Mouse (Mus musculus) monocyte, adult 5-6 weeks (primary cell): ENCODE measurements around the gene Disc1. TPM values are rescaled to one million over a fixed set of nuclear protein-coding genes. Genes with fewer than 3 reads are reported as not detected.

ENCODE experiments used
- ATAC-seq: fragments of 153-309, 156-312 bp; replicated peaks from 2 replicates; pipeline ENCODE4 v1.8.0; 2017; ENCODE audit warnings: mild to moderate bottlenecking; ENCODE audit not compliant: low TSS enrichment, insufficient number of reproducible peaks, severe bottlenecking, poor library complexity, low FRiP score
- total RNA-seq: library from RNA; stranded (forward); fragments of 200-1000, 200-491, 200-594 nt; gene quantifications from 3 replicates; pipeline ENCODE4 v1.2.3, GENCODE M21; 2017

Gene Disc1
- total RNA-seq, 1 experiment from 2014 or later: 3.9 TPM

GRCm38 (mm10) chr8:125230526-125231131 lies 176.6 kb downstream of the Disc1 start:
- ATAC-seq: no peak

DNA sequence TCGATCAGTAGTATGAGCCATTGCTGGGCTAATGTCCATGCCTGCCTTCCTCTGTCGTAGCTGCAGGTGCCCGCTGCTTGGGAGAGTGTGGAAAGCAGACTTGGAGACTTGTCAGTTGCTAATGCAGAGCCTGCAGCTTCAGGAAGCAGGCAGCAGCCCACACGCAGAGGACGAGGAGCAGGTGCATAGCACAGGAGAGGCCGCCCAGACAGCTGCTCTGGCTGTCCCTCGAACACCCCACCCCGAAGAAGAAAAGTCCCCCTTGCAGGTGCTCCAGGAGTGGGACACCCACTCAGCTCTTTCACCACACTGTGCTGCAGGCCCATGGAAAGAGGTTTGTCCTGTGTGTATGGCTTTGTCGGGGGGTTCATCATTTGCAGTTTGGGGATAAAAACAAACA lies 178.7 kb downstream of the Disc1 start:
- no peak for ATAC-seq

DNA sequence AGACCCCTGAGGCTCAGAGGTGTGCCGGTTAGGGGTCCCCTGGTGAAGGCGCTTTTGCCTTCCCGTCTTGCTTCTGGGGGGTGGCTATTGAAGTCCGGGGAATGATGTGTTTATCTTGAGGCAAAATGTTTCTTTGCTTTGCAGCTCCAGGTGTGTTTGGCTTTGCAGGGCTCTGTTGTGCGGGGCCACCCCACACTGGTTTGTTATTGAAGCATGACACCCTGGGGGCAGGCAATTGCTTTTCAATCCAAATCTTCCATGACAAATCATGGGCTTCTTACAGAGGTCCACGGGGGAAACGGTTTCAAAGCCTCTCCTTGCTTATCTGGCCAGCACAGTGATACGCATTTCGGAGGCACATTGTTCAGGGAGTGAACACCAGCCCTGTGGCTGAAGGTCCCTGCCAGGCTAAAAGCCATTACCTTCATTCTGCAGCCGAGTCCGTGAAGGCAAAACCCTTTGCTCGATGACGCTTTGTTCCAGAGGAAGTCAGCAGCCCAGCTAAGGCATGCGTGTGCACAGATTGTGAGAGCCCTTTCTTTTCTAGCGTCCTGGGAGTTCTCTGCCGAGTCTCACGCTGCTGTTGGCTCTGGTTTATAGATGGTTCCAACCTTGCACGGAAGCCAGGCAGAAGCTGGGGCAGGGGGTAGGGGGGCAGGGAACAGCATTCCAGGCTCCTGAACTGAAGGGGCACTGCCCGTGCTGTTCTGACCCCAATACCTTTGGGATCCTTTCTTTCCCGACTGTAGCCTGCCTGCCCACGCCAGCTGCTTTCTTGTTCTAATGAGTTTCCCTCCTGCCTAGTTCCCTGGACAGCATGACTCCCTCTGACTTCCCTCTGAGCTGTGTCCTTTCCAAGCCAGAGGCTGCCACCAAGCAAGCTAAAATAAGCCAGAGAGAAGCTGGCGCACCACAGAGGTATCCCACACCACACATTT lies 182.2 kb downstream of the Disc1 start:
- no peak for ATAC-seq

- ATAC-seq: no peak
Measured at GRCm38 (mm10) chr8:125240763-125241162, 186.8 kb downstream of the Disc1 start.

DNA sequence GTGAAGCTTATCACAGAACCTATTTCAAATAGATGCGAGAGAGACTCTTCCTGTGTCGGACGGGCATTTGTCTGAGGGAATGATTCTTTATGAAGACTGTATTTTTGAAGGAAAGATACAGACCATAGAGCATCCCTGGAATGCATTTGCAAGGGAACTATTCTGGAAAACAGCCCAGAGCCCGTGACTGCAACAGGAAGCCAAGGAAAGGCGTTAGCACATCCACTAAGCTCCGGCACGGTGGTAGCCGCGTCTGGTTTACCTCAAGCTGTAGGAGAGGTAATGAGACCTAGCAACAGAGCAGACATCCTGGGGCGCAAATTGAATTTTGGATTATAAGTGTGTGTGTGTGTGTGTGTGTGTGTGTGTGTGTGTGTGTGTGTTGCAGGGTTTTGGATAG lies 188.4 kb downstream of the Disc1 start:
- no peak for ATAC-seq

- no peak for ATAC-seq
Measured at GRCm38 (mm10) chr8:125242921-125243320, 188.9 kb downstream of the Disc1 start.

- ATAC-seq: no peak
Measured at GRCm38 (mm10) chr8:125246737-125247292, 192.8 kb downstream of the Disc1 start.

- ATAC-seq: no peak
Measured at GRCm38 (mm10) chr8:125247349-125247748, 193.4 kb downstream of the Disc1 start.

DNA sequence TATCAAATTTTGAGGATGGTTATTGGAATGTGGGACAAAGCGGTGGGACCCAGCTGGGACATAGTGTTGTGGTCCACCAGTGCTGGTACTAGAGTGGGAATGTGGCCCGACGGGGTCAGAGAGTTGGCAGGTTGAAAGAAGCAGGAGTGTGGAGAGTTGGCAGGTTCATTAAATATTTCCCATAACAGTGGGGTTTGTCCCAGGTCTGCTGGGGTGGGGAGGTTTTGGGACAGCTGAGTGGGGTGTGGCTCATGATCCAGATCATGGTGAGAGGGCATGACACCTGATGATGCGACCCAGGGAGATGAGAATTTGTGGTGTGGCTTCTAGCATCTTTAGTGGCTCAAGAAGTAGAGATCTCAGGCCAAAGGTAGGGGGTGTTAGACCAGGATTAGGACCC lies 199.0 kb downstream of the Disc1 start:
- no peak for ATAC-seq

DNA sequence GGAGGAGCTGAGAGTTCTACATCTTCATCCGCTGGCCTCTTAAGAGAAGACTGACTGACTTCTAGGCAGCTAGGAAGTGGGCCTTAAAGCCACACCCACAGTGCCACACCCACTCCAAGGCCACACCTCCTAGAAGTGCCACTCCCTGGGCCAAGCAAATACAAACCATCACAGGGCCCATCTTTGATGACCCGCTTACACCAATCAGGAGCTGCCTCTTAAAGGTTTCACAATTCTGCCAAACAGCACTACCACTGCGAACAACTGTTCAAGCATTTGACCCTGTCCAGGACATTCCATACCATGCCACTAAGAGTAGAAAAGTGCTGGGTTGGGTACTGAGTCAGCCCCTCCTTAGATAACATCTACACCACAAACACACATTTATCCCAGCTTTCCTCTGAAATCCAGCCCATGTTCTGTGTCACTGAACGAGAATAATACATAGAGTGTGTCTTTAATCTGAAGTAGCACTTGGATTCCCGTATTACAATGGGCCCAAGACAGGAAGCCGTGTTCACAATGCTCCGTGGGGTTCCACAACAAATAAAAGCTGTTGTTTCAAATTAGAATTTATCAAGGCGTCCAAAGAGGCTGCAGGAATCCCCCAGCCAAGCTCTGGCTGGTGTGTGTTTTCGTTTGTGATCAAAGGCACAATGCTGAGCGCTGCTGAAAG lies 199.6 kb downstream of the Disc1 start:
- ATAC-seq: no peak

GRCm38 (mm10) chr8:125254188-125255005 lies 200.4 kb downstream of the Disc1 start:
- no peak for ATAC-seq

- ATAC-seq: no peak
Measured at GRCm38 (mm10) chr8:125255006-125255685, 201.2 kb downstream of the Disc1 start.

- no peak for ATAC-seq
Measured at GRCm38 (mm10) chr8:125257660-125258059, 203.7 kb downstream of the Disc1 start.

GRCm38 (mm10) chr8:125258806-125259500 lies 205.0 kb downstream of the Disc1 start:
- ATAC-seq: no peak

DNA sequence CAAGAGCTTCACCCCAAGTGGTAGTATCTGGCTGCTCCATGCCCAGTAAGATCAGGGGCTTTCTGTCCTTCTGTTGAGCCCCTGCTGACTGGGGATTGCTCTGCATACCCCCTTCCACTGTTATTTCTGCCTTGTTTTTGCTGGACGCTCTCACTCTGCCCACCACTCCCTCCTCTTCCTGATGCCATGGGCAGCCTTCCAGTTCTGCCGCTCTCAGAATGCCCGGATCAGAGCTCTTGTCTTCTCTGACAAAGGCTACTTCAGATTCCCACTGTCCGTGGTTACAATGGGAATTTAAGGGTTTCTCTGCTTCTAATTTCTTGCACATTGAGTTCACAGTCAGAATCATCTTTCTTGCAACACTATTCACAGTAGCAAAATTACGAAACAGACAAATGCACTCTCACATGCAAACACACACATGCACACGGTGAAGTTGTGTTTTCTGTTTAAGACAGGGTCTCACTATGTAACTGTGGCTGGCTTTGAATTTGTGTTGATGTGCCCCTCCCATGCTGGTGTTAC lies 214.2 kb downstream of the Disc1 start:
- no peak for ATAC-seq

DNA sequence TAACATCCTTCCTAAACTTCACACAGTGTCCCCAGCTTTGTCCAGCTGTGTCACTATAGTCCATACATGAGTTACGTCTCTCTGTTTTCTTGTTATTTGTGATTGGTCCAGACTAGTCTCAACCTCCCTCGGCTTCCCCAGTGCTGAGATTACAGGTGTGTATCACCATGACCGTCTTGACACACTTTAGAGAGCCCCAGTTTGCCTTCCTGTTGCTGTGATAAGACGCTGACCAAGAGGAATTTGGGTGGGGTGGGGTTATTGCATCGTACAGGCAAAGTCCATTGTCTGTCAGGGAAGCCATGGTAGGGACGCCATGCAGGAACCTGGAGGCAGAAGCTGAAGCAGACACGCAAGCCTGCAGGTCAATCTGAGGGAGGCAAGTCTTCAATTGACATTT lies 216.3 kb downstream of the Disc1 start:
- no peak for ATAC-seq

DNA sequence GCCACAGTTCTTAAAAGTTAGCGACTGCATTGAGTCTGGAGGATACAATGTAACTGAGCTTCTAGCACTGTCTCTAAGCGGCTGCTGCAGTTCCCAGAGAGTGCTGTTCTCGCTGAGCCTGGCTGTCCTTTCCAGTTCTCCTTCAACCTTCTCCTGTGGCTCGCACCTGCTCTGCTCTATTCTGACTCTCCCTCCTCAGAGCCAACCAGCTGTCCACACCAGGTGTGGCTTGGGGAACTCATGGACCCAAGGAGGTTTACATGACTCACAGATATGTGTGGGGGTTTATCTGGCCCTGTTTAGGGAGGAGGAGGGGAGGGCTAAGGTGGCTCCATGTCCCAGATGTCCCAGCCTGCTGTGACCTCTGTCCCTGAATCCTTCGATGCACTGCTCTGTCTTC lies 217.4 kb downstream of the Disc1 start:
- ATAC-seq: no peak
